Mouse (Mus musculus) CH12.LX (cell line): ENCODE measurements around the gene Farp1. TPM values are rescaled to one million over a fixed set of nuclear protein-coding genes. Genes with fewer than 3 reads are reported as not detected.

ENCODE experiments used
- DNase-seq: peaks from one replicate; pipeline ENCODE4 v3.0.0-alpha.2; 2013; ENCODE audit errors: extremely low read depth
- H3K27ac ChIP-seq: 2 replicates; pipeline ENCODE4 v1.5.1; 2012; ENCODE audit warnings: low read depth, mild to moderate bottlenecking, control low read depth, moderate library complexity; ENCODE audit not compliant: insufficient read depth
- H3K27me3 ChIP-seq: replicated peaks from 2 replicates; pipeline ENCODE3; 2012; ENCODE audit warnings: inconsistent platforms
- H3K36me3 ChIP-seq, 2 experiments: replicated peaks in 1 of 2; 2 replicates each; pipeline versions ENCODE3 to v1.6.1; 2012; ENCODE audit warnings: inconsistent platforms in 1 of 2, low read length in 1 of 2, mild to moderate bottlenecking in 1 of 2, mixed read lengths in 1 of 2, moderate library complexity in 1 of 2; ENCODE audit not compliant: control insufficient read depth in 1 of 2, insufficient read depth in 1 of 2
- H3K4me1 ChIP-seq, 2 experiments: 2 replicates each; pipeline ENCODE4 v1.6.1; 2012; ENCODE audit warnings: inconsistent platforms in 1 of 2, moderate library complexity in 1 of 2; ENCODE audit not compliant: insufficient read depth in 2 of 2, control insufficient read depth in 1 of 2
- H3K4me2 ChIP-seq: 2 replicates; pipeline ENCODE4 v1.6.1; 2012; ENCODE audit warnings: low read depth, mild to moderate bottlenecking, control low read depth; ENCODE audit not compliant: poor library complexity, insufficient read depth, severe bottlenecking
- H3K4me3 ChIP-seq, 3 experiments: fragments of 150-350 bp in 1 of 3; sonication (generic) in 1 of 3; replicated peaks in 1 of 3; 2 replicates each; pipeline versions ENCODE3 to v1.5.1; 2011 to 2012; ENCODE audit warnings: low read depth in 2 of 3, low read length in 2 of 3, mild to moderate bottlenecking in 2 of 3, moderate library complexity in 2 of 3, control low read depth in 1 of 3, improper control_type of control experiment in 1 of 3, inconsistent platforms in 1 of 3, mixed read lengths in 1 of 3; ENCODE audit not compliant: poor library complexity in 1 of 3
- H3K79me2 ChIP-seq: replicated peaks from 2 replicates; pipeline ENCODE4 v1.6.1; 2012; ENCODE audit warnings: mild to moderate bottlenecking, moderate library complexity; ENCODE audit not compliant: control insufficient read depth, poor library complexity, insufficient read depth, severe bottlenecking; ENCODE audit errors: extremely low read depth
- H3K9ac ChIP-seq: 2 replicates; pipeline ENCODE4 v1.6.1; 2012; ENCODE audit warnings: low read depth, mild to moderate bottlenecking, control low read depth, moderate library complexity; ENCODE audit not compliant: insufficient read depth
- H3K9me3 ChIP-seq: replicated peaks from 2 replicates; pipeline ENCODE3; 2012; ENCODE audit warnings: low read length, inconsistent platforms, mixed read lengths
- BHLHE40 ChIP-seq: IDR thresholded peaks from 2 replicates; pipeline ENCODE4 v1.6.1; 2011; ENCODE audit warnings: mild to moderate bottlenecking, low read depth, low read length, improper control_type of control experiment
- CHD1 ChIP-seq: IDR thresholded peaks from 2 replicates; pipeline ENCODE4 v1.6.1; 2012; ENCODE audit warnings: low read depth, low read length, improper control_type of control experiment, inconsistent platforms
- ELF1 ChIP-seq: IDR thresholded peaks from 2 replicates; pipeline ENCODE4 v1.6.1; 2014; ENCODE audit warnings: low read depth, mild to moderate bottlenecking, inconsistent platforms, low read length, improper control_type of control experiment
- ETS1 ChIP-seq: conservative IDR thresholded peaks from 2 replicates; pipeline ENCODE4 v1.6.1; 2012; ENCODE audit warnings: low read depth, mild to moderate bottlenecking, inconsistent platforms, low read length, improper control_type of control experiment, moderate library complexity
- HCFC1 ChIP-seq: IDR thresholded peaks from 2 replicates; pipeline ENCODE4 v1.6.1; 2012; ENCODE audit warnings: low read depth, mild to moderate bottlenecking, inconsistent platforms, low read length, improper control_type of control experiment
- IRF4 ChIP-seq: IDR thresholded peaks from 2 replicates; pipeline ENCODE4 v1.6.1; 2014; ENCODE audit warnings: low read depth, mild to moderate bottlenecking, inconsistent platforms, low read length, improper control_type of control experiment
- JUND ChIP-seq: conservative IDR thresholded peaks from 2 replicates; pipeline ENCODE4 v1.6.1; 2011; ENCODE audit warnings: low read depth, low read length, improper control_type of control experiment
- KAT2A ChIP-seq: IDR thresholded peaks from 2 replicates; pipeline ENCODE4 v1.6.1; 2012; ENCODE audit warnings: low read length, improper control_type of control experiment, inconsistent platforms; ENCODE audit not compliant: insufficient replicate concordance
- MAFK ChIP-seq: IDR thresholded peaks from 2 replicates; pipeline ENCODE4 v1.6.1; 2011; ENCODE audit warnings: low read length, improper control_type of control experiment; ENCODE audit not compliant: insufficient replicate concordance
- MXI1 ChIP-seq: IDR thresholded peaks from 2 replicates; pipeline ENCODE4 v1.6.1; 2011; ENCODE audit warnings: mild to moderate bottlenecking, low read depth, low read length, improper control_type of control experiment
- MYC ChIP-seq: IDR thresholded peaks from 2 replicates; pipeline ENCODE4 v1.6.1; 2011; ENCODE audit warnings: low read depth, mild to moderate bottlenecking, improper control_type of control experiment, low read length
- NELFE ChIP-seq: IDR thresholded peaks from 2 replicates; pipeline ENCODE4 v1.6.1; 2011; ENCODE audit warnings: low read depth, low read length, improper control_type of control experiment
- PAX5 ChIP-seq: IDR thresholded peaks from 2 replicates; pipeline ENCODE4 v1.6.1; 2012; ENCODE audit warnings: low read length, inconsistent platforms, mixed read lengths
- POLR2A ChIP-seq: IDR thresholded peaks from 2 replicates; pipeline ENCODE4 v1.6.1; 2011; ENCODE audit warnings: low read depth, mild to moderate bottlenecking, improper control_type of control experiment, low read length
- SIN3A ChIP-seq: IDR thresholded peaks from 2 replicates; pipeline ENCODE4 v1.6.1; 2012; ENCODE audit warnings: low read length, improper control_type of control experiment, inconsistent platforms
- TCF12 ChIP-seq: IDR thresholded peaks from 2 replicates; pipeline ENCODE4 v1.6.1; 2014; ENCODE audit warnings: low read depth, mild to moderate bottlenecking, inconsistent platforms, low read length, improper control_type of control experiment
- ZC3H11A ChIP-seq: IDR thresholded peaks from 2 replicates; pipeline ENCODE4 v1.6.1; 2012; ENCODE audit warnings: low read depth, mild to moderate bottlenecking, inconsistent platforms, low read length, improper control_type of control experiment
- ZKSCAN1 ChIP-seq: IDR thresholded peaks from 2 replicates; pipeline ENCODE4 v1.6.1; 2012; ENCODE audit warnings: low read depth, inconsistent platforms, low read length, improper control_type of control experiment, borderline replicate concordance
- ZNF384 ChIP-seq: IDR thresholded peaks from 2 replicates; pipeline ENCODE4 v1.6.1; 2012; ENCODE audit warnings: low read depth, low read length, improper control_type of control experiment, inconsistent platforms
- dilution Hi-C: fragments of 300-500 bp; cut with MboI; formaldehyde crosslinking; loops from 2 replicates; pipeline ENCODE4 v1.14.3; 2020; ENCODE audit warnings: low sequenced_read_pairs; ENCODE audit not compliant: extremely low pct_unique_long_range_greater_than_20kb, extremely low pct_ligation_motif_present
- in situ Hi-C: fragments of 300-500 bp; cut with MboI; formaldehyde crosslinking; loops from 3 replicates; pipeline ENCODE4 v1.14.3; 2019; ENCODE audit warnings: low sequenced_read_pairs, low pct_ligation_motif_present, low pct_unique_long_range_greater_than_20kb, mixed read lengths
- polyA plus RNA-seq: library from polyadenylated mRNA; unstranded; fragments of >175 nt; gene quantifications from 2 replicates; pipeline ENCODE4 v1.2.1, GENCODE M21; 2012; ENCODE audit warnings: low read depth; ENCODE audit not compliant: insufficient read length
- total RNA-seq, 2 experiments: library from RNA; depleted of rRNA; stranded (reverse); fragments of 300-350 nt in 1 of 2; fragments of >200 nt in 1 of 2; gene quantifications; 2 replicates each; pipeline ENCODE4 v1.2.3; 2012 to 2014

Gene Farp1
- total and polyA plus RNA-seq, 3 experiments: 2.4 to 10.3 (median 2.5) TPM

- dilution Hi-C loops: no loop called here
These were observed 137.4 kb downstream of the Farp1 start for GRCm38 (mm10) chr14:121172065-121173036.

GRCm38 (mm10) chr14:121175385-121175784, 140.4 kb downstream of the Farp1 start:
- Histone ChIP-seq H3K9ac (no peak overlapping the region), H3K4me2 (no peak overlapping the region), H3K4me1 (peaks cover 4 to 12% of the 10 kb centered on the region in 2 experiments), H3K4me3 (no peak overlapping the region), H3K9me3 (no peaks in the 10 kb centered on the region), H3K27ac (no peak overlapping the region), H3K27me3 (no peaks in the 10 kb centered on the region), H3K36me3 (peaks cover 0 to 14% of the 10 kb centered on the region in 2 experiments), H3K79me2 (no peaks in the 10 kb centered on the region)
- in situ Hi-C loops (no loop called here), dilution Hi-C loops (no loop called here)
- DNase-seq: peak; percentile 45
- peak; percentile 54 for TF ChIP-seq ELF1
- no peak for TF ChIP-seq TCF12
- TF ChIP-seq HCFC1: no peak

More at GRCm38 (mm10) chr14:121172065-121173036, 137.4 kb downstream of the Farp1 start:
- TF ChIP-seq KAT2A (no peak), PAX5 (no peak), MYC (no peak), ZKSCAN1 (no peak), IRF4 (no peak), ZNF384 (no peak), ZC3H11A (no peak)
- H3K9ac ChIP-seq: no peak overlapping the region
- H3K27ac ChIP-seq: no peak overlapping the region
- H3K4me3 ChIP-seq: no peak overlapping the region
- no peaks in the 10 kb centered on the region for H3K9me3 ChIP-seq
- H3K27me3 ChIP-seq: no peaks in the 10 kb centered on the region
- H3K4me1 ChIP-seq: peaks cover 4 to 8% of the 10 kb centered on the region in 2 experiments
- H3K79me2 ChIP-seq: no peaks in the 10 kb centered on the region
- in situ Hi-C loops: no loop called here
- H3K36me3 ChIP-seq: peaks cover 0 to 11% of the 10 kb centered on the region in 2 experiments
- no peak for DNase-seq
- no peak overlapping the region for H3K4me2 ChIP-seq

GRCm38 (mm10) chr14:121175861-121176260, 140.9 kb downstream of the Farp1 start:
- TF ChIP-seq CHD1 (no peak), POLR2A (no peak), ELF1 (no peak), MXI1 (no peak), SIN3A (no peak), NELFE (no peak), KAT2A (no peak), ZKSCAN1 (no peak), JUND (no peak), IRF4 (no peak), ETS1 (no peak), MAFK (no peak), BHLHE40 (no peak), TCF12 (no peak), HCFC1 (no peak)
- TF ChIP-seq, all 38 proteins: peak for 0
- no peak for DNase-seq
- Histone ChIP-seq H3K4me3 (no peak overlapping the region), H3K9ac (no peak overlapping the region), H3K9me3 (no peaks in the 10 kb centered on the region), H3K4me1 (peaks cover 4 to 12% of the 10 kb centered on the region in 2 experiments), H3K79me2 (no peaks in the 10 kb centered on the region), H3K27ac (no peak overlapping the region), H3K4me2 (no peak overlapping the region), H3K27me3 (no peaks in the 10 kb centered on the region), H3K36me3 (peaks cover 0 to 14% of the 10 kb centered on the region in 2 experiments)
- in situ Hi-C loops: no loop called here
- dilution Hi-C loops: no loop called here
